Mouse (Mus musculus) midbrain, embryonic 13.5 days (tissue): ENCODE results near the gene Ninl. TPM values are rescaled to one million over a fixed set of nuclear protein-coding genes. Genes with fewer than 3 reads are reported as not detected.

ENCODE experiments used
- ATAC-seq: fragments of 200-750 bp; cut with Nextera tagmentation; 2 replicates; pipeline ENCODE4 v1.8.0; 2017; ENCODE audit warnings: mild to moderate bottlenecking, moderate TSS enrichment, moderate library complexity
- H3K27ac ChIP-seq: fragments of 300-500 bp; sonication (generic); 2 replicates; pipeline ENCODE4 v1.5.1; 2015; ENCODE audit warnings: inconsistent platforms, mild to moderate bottlenecking, moderate library complexity
- H3K27me3 ChIP-seq: fragments of 300-500 bp; sonication (generic); 2 replicates; pipeline ENCODE4 v1.6.1; 2015; ENCODE audit warnings: mild to moderate bottlenecking, inconsistent platforms
- H3K36me3 ChIP-seq: fragments of 300-500 bp; sonication (generic); 2 replicates; pipeline ENCODE4 v1.6.1; 2015; ENCODE audit warnings: mild to moderate bottlenecking, inconsistent platforms
- H3K4me1 ChIP-seq: fragments of 300-500 bp; sonication (generic); replicated peaks from 2 replicates; pipeline ENCODE4 v1.6.1; 2015; ENCODE audit warnings: inconsistent platforms
- H3K4me2 ChIP-seq: fragments of 300-500 bp; sonication (generic); replicated peaks from 2 replicates; pipeline ENCODE4 v1.6.1; 2015; ENCODE audit warnings: moderate library complexity, mild to moderate bottlenecking, inconsistent platforms
- H3K4me3 ChIP-seq: fragments of 300-500 bp; sonication (generic); replicated peaks from 2 replicates; pipeline ENCODE4 v1.5.1; 2015; ENCODE audit warnings: mild to moderate bottlenecking, inconsistent platforms
- H3K9ac ChIP-seq: fragments of 300-500 bp; sonication (generic); replicated peaks from 2 replicates; pipeline ENCODE4 v1.6.1; 2015; ENCODE audit warnings: mild to moderate bottlenecking, inconsistent platforms
- H3K9me3 ChIP-seq: fragments of 300-500 bp; sonication (generic); 2 replicates; pipeline ENCODE4 v1.6.1; 2016; ENCODE audit warnings: mild to moderate bottlenecking, inconsistent platforms
- WGBS: fragments of 180-500 bp; shearing (Covaris S2); methylation state at CpG from one replicate; pipeline ENCODE4 v1.1.7; 2015; 5-methylcytosine and 5-hydroxymethylcytosine counted together
- polyA plus RNA-seq: library from polyadenylated mRNA; unstranded; fragments of >200 nt; fragmentation: Nextera tagmentation; extraction: Ambion mirVana; gene quantifications from 2 replicates; pipeline ENCODE4 v1.2.1, GENCODE M21; 2015

Gene Ninl
- polyA plus RNA-seq, 1 experiment from 2014 or later, result 6.9 TPM

DNA sequence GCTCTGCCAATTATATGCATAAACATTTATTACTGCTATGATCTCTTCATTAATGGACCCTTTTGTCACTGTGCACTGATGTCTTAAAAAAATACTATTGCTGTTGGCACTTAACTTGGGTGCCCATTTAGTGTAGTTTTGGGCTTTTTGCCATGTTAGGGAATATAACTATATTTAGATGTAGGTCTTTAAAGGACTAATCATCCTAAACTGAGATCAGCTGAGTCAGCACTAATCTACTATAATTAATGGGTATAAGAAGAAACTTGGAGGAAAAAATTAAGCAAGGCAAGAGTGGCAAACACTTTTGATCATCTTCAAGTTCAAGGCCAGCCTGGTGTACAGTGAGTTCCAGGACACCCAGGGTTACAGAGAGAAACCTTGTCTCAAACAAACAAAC is 152.9 kb downstream of the Ninl start:
- H3K36me3 ChIP-seq, result peaks cover 3% of the 10 kb centered on the region; the same call in 1 of the 2 replicates
- H3K9me3 ChIP-seq, result no peaks in the 10 kb centered on the region
- H3K4me3 ChIP-seq, result no peak overlapping the region
- no peak overlapping the region for H3K9ac ChIP-seq
- no peak overlapping the region for H3K4me2 ChIP-seq
- H3K27me3 ChIP-seq, result no peaks in the 10 kb centered on the region
- H3K4me1 ChIP-seq, result no peaks in the 10 kb centered on the region
- H3K27ac ChIP-seq, result no peak overlapping the region
- ATAC-seq, result no peak

GRCm38 (mm10) chr2:150885814-150886213 is 153.4 kb downstream of the Ninl start:
- Histone ChIP-seq H3K36me3 (peaks cover 3% of the 10 kb centered on the region; the same call in 1 of the 2 replicates), H3K4me1 (no peaks in the 10 kb centered on the region), H3K4me3 (no peak overlapping the region), H3K27me3 (no peaks in the 10 kb centered on the region), H3K9ac (no peak overlapping the region), H3K27ac (no peak overlapping the region), H3K4me2 (no peak overlapping the region), H3K9me3 (no peaks in the 10 kb centered on the region)
- no peak for ATAC-seq
- WGBS, result 86% methylated on average over 1 of the region's 1 CpGs

DNA sequence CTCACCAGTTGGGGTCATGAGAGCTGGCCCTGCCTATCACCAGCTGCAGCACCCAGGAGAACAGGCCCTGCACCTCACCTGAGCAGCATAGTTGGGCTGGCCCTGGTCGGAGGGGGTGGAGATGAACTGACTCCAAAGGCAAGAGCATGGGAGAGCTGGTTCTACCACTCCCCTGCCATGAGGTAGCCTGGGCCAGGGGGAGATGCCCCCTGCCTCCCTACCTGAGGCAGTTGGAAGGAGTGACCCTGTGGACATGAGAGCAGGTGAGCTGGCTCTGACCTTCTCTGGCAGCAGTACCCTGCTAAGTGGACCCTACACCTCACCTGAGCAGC is 154.4 kb downstream of the Ninl start:
- Histone ChIP-seq H3K27ac (no peak overlapping the region), H3K9ac (no peak overlapping the region), H3K4me2 (no peak overlapping the region), H3K9me3 (no peaks in the 10 kb centered on the region), H3K4me3 (no peak overlapping the region), H3K4me1 (no peaks in the 10 kb centered on the region), H3K27me3 (no peaks in the 10 kb centered on the region), H3K36me3 (peaks cover 3% of the 10 kb centered on the region; the same call in 1 of the 2 replicates)
- peak; percentile 48; the same call in 1 of the 2 replicates for ATAC-seq
- WGBS, result 86% methylated on average over 1 of the region's 1 CpGs

Other genes with a start within 250 kb of the Ninl start
- 77.6 and 84.8 TPM in 2 replicates for gene Abhd12, start 134.6 kb downstream of the Ninl start, polyA plus RNA-seq
- gene Gins1, start 134.0 kb downstream of the Ninl start, polyA plus RNA-seq, result 31.8 and 33.5 TPM in 2 replicates
- 32.8 and 36.5 TPM in 2 replicates for gene Nanp, start within 50 bp of the Ninl start, polyA plus RNA-seq
- not detected in 2 replicates for gene Gm14151, start 53.0 kb upstream of the Ninl start, polyA plus RNA-seq
- gene Gm14147, start 58.9 kb upstream of the Ninl start, polyA plus RNA-seq, result not detected in 2 replicates